Mouse (Mus musculus) right cerebral cortex, adult 18-20 months (tissue): ENCODE results near the gene Larp4.

Experiments
- DNase-seq: peaks from one replicate; pipeline ENCODE4 v3.0.0; 2022; ENCODE audit warnings: mixed read lengths

Larp4 gene

GRCm38 (mm10) chr15:100006180-100006579 lies 36.3 kb downstream of the Larp4 start:
- DNase-seq: no peak

GRCm38 (mm10) chr15:100018280-100018899 lies 48.5 kb downstream of the Larp4 start:
- DNase-seq: no peak

- no peak for DNase-seq
These were observed 51.3 kb downstream of the Larp4 start for GRCm38 (mm10) chr15:100021175-100021574.

- peak; percentile 35 for DNase-seq
These were observed 53.1 kb downstream of the Larp4 start for GRCm38 (mm10) chr15:100022923-100023322.

- peak; percentile 21 for DNase-seq
These were observed 55.4 kb downstream of the Larp4 start for GRCm38 (mm10) chr15:100025076-100025834.

- no peak for DNase-seq
These were observed 58.3 kb downstream of the Larp4 start for GRCm38 (mm10) chr15:100028133-100028532.

GRCm38 (mm10) chr15:100029497-100029896 lies 59.6 kb downstream of the Larp4 start:
- DNase-seq: peak; percentile 33

GRCm38 (mm10) chr15:100029900-100030299 lies 60.0 kb downstream of the Larp4 start:
- peak; percentile 46 for DNase-seq

GRCm38 (mm10) chr15:100032546-100032945 lies 62.7 kb downstream of the Larp4 start:
- no peak for DNase-seq

- peak; percentile 94 for DNase-seq
These were observed 68.7 kb downstream of the Larp4 start, which contains the start of gene Dip2b for GRCm38 (mm10) chr15:100038470-100038971. Gene Dip2b, plus strand, starts transcription at chr15:100038664.

GRCm38 (mm10) chr15:100039001-100039701 lies 69.3 kb downstream of the Larp4 start:
- peak; percentile 36 for DNase-seq

GRCm38 (mm10) chr15:100040541-100041266 lies 70.8 kb downstream of the Larp4 start:
- DNase-seq: peak; percentile 25

GRCm38 (mm10) chr15:100041267-100042047 lies 71.6 kb downstream of the Larp4 start:
- DNase-seq: no peak

- DNase-seq: no peak
These were observed 72.2 kb downstream of the Larp4 start for GRCm38 (mm10) chr15:100042048-100042400.

GRCm38 (mm10) chr15:100045576-100045975 lies 75.7 kb downstream of the Larp4 start:
- DNase-seq: peak; percentile 44

- peak; percentile 69 for DNase-seq
These were observed 79.7 kb downstream of the Larp4 start for GRCm38 (mm10) chr15:100049496-100050087.

GRCm38 (mm10) chr15:100050940-100051339 lies 81.1 kb downstream of the Larp4 start:
- DNase-seq: no peak

- no peak for DNase-seq
These were observed 82.9 kb downstream of the Larp4 start for GRCm38 (mm10) chr15:100052726-100053125.

- DNase-seq: no peak
These were observed 86.6 kb downstream of the Larp4 start for GRCm38 (mm10) chr15:100056397-100056908.

- DNase-seq: no peak
These were observed 87.8 kb downstream of the Larp4 start for GRCm38 (mm10) chr15:100057698-100058097.

- no peak for DNase-seq
These were observed 88.3 kb downstream of the Larp4 start for GRCm38 (mm10) chr15:100058143-100058542.
